Mouse (Mus musculus) kidney, adult 11 months (tissue): ENCODE data around the gene Rlf.

Experiments
- DNase-seq: peaks from one replicate; pipeline ENCODE4 v3.0.0; 2022

The Rlf gene

DNA sequence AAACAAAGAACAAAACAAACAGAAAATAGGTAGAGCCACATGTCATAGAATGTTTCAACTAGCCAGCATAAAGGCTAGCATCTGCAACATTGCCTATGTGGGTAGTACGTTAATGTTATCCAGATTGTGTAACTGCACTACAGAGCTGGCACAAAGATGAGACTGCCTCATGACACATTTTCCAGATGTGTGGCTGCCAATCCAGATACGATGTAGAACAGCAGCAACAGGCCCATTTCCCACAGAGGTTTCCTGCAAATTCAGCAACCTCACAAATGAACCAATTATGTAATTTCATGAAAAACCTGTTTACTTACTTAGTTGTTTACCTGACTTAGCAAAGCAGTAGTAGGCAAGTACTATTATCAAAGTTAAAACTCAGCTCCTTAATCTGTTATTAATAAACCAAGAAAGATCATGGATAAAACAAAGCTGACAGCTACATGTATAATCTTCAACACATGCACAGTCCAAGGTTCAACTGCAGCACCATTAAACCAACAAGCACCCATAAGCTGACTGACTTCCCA is 51.3 kb downstream of the Rlf start:
- DNase-seq, result no peak

DNA sequence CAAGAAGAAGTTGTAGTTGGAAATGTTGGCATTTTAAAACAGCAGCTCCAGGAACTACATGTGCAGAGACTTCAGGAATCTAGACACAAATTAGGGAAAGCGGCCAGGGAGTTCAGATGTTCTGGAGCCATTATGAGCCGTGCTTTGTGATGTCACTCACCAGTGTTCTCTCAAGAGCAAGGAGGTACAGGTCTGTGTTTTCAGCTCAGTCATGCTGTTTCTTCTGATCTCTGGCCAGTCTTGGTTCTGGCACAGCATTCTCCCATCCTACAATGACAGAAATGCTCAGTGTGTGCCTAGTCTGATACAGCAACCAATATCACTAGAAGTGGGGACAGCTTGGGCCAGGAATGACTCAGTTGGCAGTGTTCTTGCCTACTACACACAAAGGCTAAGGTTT is 105.8 kb downstream of the Rlf start, which contains the start of gene Tmco2:
Tmco2 (minus strand) TSS at position 101 of the 400 bp plus-strand sequence.
- no peak for DNase-seq

DNA sequence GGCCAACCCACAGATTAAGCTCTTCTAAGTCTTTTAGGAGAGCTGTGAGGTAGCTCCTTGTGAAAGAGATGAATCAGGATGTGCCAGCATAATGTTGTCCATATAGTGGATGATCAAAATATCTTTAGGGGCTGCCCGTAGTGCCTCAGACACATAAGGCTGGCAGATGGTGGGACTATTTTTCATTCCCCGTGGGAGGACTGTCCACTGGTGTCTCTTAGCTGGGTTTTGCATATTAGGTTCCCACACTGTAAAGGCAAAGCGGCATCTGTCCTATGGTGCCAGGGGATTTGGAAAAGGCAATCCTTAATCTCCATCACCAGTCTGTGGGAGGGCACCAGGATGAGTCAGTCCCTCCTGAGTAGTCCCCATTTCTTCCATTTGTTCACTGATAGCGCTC is 111.6 kb downstream of the Rlf start:
- DNase-seq, result no peak

DNA sequence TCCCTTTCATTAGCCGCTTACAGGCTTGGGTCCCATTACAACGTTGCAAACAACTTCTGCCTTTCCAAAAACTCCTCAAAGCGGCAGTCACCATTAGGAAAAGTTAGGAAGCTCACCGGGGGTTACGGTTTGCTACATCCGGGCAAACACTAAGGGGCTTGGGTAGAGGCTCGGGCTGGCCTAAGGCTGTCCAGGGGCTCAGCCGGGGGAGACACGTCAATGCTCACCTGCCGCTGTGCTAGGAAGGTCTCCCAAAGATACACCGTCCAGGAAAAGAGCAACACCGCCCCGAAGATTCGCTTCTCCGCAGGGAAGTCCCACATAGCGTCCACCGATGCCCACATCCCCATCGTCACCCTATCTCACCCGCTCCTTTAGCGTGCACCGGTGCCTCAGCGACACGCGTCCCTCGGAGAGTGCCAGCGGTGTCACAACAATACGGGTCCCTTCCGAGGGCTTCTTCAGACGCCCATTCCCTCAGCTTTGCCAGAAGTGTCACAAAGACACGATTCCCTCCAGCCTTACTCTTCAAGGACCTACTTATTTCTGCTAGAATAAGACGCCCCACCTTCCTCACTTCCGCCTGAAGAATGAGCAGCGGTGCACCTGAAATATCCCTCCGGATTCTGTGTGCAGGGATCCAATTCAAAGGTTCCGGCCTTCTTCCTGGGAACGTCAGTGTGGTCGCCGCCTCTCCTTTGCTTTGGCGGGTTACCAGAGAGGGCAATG is 117.1 kb downstream of the Rlf start, which contains the start of gene Zmpste24:
Zmpste24 (minus strand) TSS at position 592 of the 729 bp plus-strand sequence.
- peak; percentile 81 for DNase-seq
